Mouse (Mus musculus) thymus, adult 2 months (tissue): ENCODE data around the gene Otof.

Experiments
- CTCF ChIP-seq: fragments of 200-500 bp; IDR thresholded peaks from 2 replicates; pipeline ENCODE4 v1.5.1; 2012; ENCODE audit warnings: mild to moderate bottlenecking, control low read depth, low read length, moderate library complexity, borderline replicate concordance; ENCODE audit not compliant: control insufficient read depth, poor library complexity, insufficient read depth; ENCODE audit errors: extremely low read depth
- POLR2A ChIP-seq: fragments of 200-500 bp; IDR thresholded peaks from 2 replicates; pipeline ENCODE4 v1.6.1; 2012; ENCODE audit warnings: mild to moderate bottlenecking, low read length, control low read depth, moderate library complexity; ENCODE audit not compliant: control insufficient read depth, poor library complexity, insufficient read depth; ENCODE audit errors: extremely low read depth

DNA sequence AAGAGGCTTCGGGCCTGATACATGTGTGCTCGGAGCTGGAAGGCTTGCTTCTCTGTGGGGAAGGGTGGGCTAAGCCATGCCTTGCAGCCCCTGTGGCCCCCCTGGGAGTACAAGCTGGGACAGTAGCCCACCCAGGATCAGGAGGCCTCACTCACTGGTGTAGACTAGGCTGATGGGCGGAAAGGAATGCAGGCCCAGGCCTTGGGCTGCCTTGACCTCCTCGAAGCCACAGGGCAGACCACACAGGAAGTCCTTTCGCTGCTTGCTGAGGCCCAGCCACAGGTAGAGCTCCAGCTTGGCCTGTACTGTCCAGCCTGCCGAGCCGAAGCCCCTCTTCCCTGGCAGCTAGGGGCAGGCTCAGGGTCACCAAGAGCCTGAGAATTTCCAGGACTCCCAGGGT, 78.9 kb downstream of the Otof start:
- TF ChIP-seq POLR2A (no peak), CTCF (no peak)
